Mouse (Mus musculus) frontal cortex, adult (tissue): Measurements from ENCODE around the gene Trabd2b.
A peak's percentile ranks its signal among the peaks of the same experiment; 100 is the strongest.

Experiments
- ATAC-seq: cut with Nextera tagmentation; 2 replicates; pipeline ENCODE4 v1.9.2; 2017; ENCODE audit warnings: mild to moderate bottlenecking, moderate library complexity, mixed read lengths; ENCODE audit not compliant: low TSS enrichment

Trabd2b gene

DNA sequence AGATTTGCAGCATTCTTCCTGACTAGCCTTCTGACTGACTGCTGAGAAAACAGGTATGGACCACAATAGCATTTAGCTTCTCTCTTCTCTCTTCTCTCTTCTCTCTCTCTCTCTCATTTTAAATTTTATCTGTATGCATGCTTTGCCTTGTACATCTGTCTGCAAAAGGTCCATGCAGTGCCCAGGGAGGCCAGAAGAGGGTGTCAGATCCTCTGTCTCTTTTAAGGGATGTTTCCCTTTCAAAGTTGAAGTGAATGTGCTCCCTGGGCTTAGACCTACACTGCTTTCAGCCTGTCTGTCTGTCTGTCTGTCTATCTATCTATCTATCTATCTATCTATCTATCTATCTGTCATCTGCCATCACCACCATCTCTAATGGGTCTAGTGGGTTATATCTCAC lies 8.9 kb upstream of the Trabd2b start:
- ATAC-seq = peak; percentile 62

DNA sequence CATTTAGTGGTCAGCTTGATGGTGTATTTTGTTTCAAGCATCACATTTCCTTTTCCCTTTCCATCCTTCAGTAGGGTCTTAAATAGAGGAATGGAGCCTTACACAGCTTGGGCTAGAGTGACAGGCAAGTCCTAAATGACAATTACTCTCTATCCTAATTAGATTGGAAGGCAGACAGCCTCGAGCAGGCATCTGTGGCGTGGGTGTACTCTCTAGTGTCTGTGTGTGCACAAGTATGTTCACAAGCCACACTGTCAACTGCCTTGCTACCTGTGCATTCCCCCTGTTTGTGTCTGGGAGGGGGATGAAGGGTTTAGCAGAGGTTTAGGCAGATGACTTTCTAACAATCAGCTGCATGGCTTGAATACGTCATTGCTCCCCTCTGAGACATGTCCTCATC lies 6.7 kb upstream of the Trabd2b start:
- 0 out of 2 replicates have a peak, but pooled peaks have one; percentile 35 for ATAC-seq

DNA sequence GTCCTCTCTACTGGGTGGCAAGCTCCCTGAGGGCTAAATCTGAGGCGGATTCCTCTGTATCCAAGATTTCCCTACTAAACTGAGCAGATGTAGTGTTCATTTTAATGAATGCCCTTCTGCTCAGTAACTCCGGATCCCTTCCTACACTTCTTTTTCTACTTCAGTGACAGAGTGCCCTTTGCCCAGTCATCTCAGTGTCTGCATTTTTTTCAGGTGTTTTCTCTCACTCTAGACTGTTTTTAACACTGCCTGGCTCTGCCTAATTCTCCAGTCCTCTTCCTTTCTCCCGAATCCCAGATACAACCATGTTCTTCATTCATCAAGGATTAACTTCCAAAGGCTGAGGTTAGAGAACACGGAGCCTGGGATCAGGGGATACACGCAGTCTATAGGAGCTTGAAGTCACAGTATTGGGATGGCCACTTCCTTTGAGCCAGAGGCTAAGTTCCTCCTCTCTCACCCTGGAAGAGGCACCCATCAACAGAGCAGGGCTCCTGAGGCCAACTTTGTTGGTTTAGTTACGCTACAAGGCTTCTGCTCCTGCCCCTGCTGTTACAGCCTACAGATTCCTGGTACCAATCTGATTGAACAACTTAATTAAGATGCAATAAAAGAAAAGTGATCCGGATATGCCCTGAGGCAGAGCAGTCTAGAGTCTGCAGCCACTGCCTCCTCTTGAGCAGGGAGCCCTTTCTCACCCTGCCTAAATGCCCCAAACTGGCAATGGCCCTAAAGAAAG lies 4.4 kb upstream of the Trabd2b start:
- no peak for ATAC-seq

DNA sequence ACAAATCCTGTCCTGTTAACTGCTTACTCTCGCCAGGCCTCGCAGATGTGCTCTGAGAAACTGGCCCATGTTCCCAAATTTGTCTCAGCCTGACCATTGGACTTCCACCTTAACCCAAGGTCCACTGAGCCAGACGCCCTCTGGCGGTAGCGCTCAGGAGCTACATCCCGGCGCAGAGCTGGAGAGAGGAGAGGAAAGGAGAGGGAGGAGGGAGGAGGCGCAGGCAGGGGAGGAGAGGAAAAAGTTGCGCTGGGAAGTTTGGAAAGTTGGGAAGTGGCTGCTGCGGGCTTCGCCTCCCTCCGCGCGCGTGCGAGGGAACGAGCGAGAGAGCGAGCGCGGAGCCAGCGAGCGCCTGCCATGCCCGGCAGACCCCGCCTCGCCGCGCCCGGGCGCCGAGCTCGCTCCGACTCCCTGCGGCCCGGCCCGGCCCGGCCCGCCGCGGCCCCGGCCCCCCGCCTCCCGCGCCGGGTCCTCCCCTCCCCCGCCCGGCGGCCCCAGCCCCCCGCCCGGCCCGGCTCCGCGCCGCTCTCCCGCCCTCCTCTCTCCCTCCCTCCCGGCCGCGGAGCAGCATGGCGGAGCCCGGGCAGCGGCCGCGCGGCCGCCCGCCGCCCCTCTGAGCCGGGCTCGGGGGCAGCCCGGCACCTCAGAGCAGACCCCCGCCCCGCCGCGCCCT lies 706 bp upstream of the Trabd2b start:
- ATAC-seq = peak; percentile 80

DNA sequence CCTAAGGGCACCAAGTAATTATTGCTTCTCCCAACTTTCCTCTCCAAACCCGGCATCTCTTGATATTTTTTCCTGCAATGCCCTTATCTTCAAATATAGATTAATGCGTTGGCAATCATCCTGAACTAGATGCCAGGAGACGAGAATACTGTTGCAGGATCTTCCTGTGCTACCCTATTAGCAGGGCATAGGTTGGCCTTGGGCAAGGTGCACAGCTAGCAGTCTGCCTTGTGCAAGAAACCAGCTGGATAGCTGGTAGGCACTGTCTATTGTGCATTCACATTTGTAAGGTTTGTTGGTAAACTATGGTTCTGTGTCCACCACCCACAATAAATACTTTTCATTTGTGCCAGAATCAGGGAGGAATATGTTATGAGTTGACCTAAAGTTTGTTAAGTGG lies 992 bp downstream of the Trabd2b start:
- no peak for ATAC-seq

DNA sequence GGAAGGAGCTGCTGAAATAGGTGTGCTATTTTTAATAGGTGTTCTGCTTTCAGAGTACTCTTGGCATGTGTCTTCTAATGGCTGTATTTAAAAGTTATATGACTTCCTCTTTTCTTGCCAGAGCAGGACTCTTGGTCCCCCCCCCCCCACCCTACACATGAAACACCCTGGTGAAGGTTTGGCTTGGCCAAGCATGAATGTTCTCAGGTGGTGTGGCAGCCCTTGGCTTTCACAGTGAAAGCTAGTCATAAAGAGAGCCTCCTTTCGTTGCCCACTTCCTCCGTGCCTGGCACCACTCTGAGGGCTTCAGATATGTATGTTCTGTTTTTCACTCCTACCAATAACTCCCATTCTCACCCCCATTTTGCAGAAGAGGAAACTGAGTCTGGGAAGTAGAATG lies 1.8 kb downstream of the Trabd2b start:
- no peak for ATAC-seq

DNA sequence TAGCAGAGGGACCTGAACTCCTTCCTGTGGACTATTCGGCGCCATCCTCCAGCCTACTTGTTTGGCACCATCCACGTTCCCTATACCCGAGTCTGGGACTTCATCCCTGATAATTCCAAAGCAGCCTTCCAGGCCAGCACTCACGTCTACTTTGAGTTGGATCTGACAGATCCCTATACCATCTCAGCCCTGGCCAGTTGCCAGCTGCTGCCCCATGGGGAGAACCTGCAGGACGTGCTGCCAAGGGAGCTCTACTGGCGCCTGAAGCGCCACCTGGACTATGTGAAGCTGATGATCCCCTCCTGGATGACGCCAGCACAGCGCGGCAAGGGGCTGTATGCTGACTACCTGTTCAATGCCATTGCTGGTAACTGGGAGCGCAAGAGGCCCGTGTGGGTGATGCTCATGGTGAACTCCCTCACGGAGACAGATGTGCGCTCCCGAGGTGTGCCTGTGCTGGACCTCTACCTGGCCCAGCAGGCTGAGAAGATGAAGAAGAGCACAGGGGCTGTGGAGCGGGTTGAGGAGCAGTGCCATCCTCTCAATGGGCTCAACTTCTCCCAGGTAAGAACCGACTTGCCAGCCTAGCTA lies 2.5 kb downstream of the Trabd2b start:
- ATAC-seq = no peak

DNA sequence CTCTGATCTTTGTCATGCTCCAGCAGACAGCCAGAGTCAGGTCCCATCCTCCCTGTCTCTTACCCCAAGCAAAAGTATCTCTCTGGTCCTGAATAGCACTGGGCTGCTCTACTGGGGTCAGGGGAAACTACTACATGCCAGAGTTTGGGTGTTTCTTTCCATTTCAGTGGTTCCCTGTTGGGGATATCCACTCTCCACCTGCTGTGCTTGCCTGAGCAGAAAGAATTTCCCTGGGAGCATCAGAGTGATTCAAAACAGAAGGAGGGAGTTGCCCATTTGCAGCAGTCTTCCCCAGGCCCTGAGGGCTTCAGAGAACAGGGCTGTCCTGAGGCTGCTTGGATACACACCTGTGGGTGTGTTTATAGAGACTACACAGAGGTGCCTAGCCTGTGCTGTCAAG lies 3.0 kb downstream of the Trabd2b start:
- ATAC-seq = no peak

DNA sequence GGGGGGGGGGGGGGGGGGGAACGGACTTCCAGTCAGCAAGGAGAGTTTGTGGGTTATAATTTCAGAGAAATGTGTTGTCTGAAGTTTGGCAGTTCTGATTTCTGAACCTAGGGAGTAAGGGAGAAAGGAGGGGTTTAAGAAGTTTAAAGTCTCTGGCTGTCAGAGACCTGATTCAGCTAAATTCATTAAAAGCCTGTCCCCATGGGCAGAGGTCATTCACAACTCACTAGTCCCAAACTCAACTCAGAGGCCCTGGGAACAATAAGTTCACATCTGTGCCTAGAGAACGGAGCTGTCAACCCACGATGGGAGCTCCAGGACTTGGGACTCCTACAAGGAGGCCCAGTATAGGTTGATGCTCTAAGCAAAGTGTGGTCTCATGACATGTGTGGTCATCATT lies 3.5 kb downstream of the Trabd2b start:
- no peak for ATAC-seq

DNA sequence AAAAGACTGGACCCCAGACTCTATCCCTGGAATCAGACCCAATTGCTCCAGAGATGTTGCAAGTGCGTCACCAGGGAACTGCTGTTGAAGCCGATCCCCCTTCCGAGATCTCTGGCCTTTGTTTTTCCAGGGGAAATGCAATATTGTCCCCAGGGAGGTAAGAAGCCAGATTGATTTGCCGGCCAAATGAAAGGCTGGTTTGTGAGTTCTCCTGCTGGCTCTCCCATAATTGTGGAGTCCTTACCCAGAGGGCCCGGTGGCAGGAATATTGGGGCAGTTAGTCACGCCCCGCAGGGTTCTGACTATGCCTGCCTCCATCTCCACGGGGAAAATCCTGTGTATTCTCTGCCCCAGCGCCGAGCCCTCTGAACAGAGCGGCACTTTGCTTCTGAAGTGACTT lies 3.9 kb downstream of the Trabd2b start:
- ATAC-seq = no peak

DNA sequence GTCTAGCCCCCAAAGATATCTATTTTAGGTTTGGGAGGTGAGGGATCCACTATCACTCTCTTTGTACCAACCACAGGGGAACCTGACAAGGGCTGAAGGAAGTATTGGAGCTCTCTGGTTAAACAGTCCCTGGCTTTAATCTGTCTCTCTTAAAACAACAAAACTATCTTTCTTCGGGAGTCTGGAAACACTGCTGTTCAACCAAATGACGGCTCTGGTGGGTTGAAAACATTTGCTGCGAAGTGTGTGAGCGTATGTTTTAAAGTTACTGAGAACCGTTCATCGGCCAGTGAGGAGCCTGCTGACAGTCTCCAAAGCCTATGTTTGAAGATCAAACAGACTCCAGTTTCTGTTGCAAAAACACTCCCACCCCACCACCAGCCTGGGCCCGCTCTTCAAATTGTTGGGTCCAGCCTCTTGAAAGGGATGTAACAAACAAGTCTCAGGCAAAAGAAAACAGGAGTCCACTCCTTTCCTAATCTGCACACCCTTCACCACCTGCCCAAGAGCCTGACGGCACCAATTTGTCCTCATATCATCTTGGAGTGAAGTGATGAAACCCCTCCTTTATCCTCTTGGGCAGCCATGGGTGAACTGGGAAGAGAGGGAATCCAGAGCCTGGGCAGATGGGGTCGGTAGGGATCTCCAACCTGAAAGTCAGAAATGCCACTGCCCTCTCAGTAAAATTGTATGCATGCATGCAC lies 4.6 kb downstream of the Trabd2b start:
- ATAC-seq = peak; percentile 18; the same call in 1 of the 2 replicates

DNA sequence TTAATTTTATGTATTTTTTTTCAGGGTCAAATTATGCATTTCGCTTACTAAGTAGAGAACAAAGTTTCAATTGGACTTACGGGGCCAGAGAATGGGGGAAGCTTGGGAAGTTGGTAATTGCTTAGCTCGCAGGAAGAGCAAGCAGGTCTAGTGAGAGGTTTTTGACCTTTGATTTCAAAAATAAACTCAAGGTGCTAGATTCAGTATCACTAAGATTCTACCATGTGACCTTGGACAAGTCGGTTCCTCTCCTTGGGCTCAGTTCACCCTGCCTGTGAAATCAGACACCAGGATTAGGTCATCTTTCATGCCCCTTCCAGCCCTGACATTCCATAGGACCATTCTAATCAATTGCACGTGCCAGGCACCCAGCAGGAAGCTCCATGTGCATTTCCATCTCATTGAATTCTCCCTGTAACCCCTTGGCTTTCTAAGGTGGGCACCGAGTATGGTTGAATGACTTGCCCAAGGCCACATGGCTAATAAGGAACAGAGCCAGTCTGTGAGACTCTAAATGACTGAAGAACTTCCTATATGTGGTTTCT lies 5.4 kb downstream of the Trabd2b start:
- no peak for ATAC-seq

DNA sequence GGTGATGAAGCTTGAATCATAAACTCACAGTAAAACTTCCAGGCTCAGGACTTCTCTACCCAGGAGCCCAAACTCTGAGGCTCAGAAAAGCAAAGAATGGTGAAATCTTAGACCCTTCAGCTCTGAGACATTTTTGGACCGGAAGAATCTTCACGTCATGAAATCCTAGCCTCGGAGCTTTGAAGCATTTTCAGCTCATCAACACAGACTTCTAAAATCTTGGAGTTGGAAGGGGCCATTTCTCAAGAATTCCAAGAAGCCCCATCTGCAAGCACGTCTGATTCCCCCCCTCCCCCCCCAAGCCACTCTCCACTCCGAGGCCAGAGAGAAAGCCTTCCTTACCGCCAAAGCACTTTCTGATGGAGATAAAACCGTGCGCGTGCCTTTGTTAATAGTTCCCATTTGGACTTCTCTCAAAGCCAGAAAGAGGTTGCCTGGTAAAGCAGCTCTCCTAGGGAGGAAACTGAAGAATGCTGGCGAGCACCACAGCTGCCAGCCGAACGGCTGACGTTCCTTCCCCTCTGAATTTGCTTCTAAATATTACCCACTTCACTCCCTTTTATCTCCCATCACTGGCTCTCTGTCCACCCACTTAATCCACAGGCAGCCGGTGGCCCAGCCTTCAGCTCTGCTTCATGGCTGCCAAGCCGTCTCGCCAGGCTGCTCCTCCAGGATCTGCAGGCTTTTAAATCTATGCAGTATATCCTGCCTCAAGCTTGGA lies 9.6 kb downstream of the Trabd2b start:
- ATAC-seq = peak; percentile 90

DNA sequence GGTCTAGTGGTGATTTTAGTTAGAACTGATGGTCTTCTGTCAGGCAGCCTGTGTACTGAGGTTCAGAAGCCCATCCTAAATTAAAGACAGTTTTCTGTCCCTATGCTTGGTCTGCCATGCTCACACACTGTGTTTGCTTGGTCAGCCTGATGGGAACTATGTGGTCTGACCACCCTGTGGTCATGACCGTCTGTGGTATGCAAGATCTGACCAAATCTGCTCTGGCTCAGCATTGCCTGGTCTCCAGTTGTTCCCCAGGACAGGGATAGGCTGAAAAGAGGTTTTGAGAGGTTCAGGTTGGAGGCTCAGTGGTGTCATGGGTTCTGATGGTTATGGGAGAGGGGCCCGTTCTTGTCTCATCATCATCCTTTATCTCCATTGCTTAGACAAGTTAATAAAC lies 13.6 kb downstream of the Trabd2b start:
- no peak for ATAC-seq

DNA sequence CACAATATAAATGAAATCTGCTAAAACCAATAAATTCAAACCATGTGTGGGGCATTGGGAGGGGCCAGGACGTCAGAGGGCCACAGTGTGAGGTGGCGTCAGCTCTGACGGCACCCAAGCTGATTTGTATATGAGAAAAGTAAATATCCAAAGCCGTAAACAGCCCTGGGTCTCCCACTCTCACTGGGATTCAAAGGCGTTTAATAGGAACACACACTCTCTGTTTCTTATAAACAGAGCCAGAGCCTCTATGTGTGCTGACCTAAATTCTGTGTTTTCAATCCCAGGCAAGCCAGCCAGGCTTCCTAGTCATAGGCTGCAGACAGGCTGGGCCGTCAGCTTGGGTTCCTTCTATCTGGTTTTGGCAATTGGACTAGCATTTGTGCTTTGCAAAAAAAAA lies 16.6 kb downstream of the Trabd2b start:
- ATAC-seq = peak; percentile 84

DNA sequence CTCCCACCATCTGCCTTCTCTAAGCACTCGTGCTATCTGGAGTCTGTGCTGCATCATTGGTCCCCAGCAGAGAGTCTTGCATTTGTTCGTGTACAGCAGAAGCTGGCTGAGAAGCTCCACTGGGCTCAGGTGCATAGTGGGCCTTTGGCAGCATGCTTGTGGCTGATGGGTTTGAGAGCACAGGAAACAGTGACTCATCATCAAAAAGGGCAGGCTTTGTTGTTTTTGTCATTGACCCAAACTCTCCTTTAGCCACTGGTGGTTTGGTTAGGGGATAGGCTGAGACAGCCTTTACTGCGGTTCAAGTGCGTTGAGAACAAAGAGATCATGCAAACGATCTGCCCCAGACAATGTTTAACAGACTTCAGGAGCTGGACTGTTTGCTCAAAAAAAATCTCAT lies 19.3 kb downstream of the Trabd2b start:
- no peak for ATAC-seq

DNA sequence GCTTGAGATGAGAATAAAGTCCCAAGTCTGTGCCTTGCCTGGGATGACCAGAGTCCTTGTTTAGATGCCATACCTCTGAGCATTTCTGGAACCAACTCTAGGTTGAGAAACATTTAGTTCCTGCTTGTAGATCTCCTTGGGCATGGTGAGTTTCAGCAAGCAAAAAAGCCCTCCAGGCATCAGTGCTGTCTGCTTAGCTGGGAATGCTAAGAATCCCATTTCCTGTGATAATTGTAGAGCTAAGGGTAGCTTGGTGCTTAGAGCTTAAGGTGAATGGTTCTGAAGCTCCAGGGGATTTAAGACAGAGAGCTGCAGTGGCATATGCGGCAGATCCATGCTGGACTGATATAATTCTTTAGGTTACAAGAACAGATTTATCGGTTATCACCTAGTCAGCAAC lies 26.2 kb downstream of the Trabd2b start:
- ATAC-seq = no peak

DNA sequence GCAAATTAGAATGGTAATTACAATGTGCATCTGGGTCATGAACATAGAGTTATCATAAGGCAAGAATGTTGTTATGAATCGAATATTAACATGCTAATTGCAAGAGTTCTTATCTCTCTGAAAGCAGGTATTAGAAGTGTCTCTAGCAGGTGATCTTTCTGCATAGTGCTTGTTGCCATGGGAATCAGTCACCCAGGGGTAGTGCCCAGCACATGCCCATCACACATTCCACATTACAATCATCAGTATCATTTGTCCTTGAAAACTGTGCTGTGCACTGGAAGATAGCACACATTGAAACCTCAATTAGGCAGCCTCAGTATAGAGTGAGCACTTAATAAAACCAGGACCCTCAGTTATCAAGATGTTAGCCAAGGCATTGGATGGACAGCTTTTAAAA lies 26.9 kb downstream of the Trabd2b start:
- ATAC-seq = no peak

DNA sequence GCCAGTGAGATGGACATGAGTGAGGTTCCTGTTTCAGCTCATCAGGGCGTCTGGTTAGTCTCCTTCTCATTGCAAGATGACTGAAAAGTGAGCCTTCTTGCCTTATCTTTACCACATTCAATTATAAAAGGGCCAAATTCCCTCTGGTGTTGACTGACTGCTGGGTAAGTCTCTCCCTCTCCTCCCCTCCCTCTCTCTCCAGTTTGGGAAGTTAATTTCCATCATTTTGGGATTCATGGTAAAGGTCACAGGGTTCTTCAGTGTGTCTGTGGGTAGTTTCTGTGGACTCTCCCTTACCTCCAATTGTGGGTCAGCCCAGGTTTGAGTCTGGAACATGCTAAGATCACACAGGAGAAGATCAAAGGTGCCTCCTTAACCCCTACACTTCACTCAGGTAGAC lies 28.2 kb downstream of the Trabd2b start:
- ATAC-seq = no peak

DNA sequence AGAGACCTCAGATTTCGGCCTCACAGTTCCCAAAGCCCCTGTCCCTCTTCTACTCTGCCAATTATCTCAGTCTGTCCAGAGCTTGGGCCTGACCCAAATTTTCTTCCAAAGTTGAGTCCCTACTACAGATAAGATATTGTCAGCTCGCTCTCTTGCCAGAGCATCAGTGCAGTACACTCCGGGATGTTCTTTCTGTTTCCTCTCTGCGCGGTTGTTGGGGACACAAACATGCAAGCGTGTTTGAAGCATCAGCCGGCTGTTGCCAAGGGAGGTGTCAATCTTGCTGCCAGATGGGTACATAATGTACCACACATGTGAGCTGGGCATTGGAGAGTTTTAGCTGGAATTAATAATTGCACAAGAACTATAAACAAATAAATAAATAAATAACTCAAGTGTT lies 28.9 kb downstream of the Trabd2b start:
- ATAC-seq = no peak

DNA sequence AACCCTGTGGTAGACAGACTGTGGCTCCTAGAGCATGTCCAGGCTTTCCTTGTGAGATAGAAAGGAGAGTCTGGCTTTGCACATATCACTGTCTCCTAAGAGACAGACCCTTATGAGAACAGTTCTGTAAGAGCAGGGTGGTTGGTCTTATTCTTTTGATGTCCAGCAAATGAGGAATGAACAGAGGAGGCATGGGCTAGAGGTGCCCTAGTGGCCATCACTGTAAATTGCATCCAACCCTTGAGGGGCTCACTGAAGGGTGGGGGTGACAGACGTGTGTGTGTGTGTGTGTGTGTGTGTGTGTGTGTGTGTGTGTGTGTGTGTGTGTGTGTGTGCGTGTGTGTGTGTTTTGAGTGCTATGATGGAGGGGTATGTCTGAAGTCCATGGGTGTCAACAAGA lies 32.2 kb downstream of the Trabd2b start:
- no peak for ATAC-seq

DNA sequence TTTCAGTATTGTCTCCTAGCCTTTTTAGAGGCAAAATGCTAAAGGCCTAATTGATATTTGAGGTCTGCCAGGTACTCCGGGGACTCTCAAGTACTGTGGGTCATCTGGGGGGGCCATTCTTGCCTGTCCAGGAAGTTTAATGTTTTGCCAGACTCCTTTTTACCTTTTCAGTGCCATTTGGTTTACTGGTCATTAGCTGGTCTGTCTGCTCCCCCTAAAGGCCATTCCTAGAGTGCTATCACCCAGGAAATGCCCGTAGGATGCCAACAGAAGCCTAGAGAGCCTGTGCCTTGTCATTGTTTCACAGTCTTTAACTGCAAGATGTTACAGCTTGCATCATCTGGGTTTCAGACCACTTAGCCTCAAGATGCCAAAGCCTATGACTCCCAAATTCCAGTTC lies 35.7 kb downstream of the Trabd2b start:
- ATAC-seq = 0 out of 2 replicates have a peak, but pooled peaks have one; percentile 39
